Mouse (Mus musculus) 416B (cell line): ENCODE measurements around the gene Dll4.

Source experiments
- DNase-seq: peaks from one replicate; pipeline ENCODE4 v3.0.0; 2011; ENCODE audit warnings: low read depth

Dll4 gene

GRCm38 (mm10) chr2:119311544-119311943 lies 14.0 kb upstream of the Dll4 start:
- no peak for DNase-seq

- no peak for DNase-seq
Measured at GRCm38 (mm10) chr2:119312380-119312958, 13.1 kb upstream of the Dll4 start.

DNA sequence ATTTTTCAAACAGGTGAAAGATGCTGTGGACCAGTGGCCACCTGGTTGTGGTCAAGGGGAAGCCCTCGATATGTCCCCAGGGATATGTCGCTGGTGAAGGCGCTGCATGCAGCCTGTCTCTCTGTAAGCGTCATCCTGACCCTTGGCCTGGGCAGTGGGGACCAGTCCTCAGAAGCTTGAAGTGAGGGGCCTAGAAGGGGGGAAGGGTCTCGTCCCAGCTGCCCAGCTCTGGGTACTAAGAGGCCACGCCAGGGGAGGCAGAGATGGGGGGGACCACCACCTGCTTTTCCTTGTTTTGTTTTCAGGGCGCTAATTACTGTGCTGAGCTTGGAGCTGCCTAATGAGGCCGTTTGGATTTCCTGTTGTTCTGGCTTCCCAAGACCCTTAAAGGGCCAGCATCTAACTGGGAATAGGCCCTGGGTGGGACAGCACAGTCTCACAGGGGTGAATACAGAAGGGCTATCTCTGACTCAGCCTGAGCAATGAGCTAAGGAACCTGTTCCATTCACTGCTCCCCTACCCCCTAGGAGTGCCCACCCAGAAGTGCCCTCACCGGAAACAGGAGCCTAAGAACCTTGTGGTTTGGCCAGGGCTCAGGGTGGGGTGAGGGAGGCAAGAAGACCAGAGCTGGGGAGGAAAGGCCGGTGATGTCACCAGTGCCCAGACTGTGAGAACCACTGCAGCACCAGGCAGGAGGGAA lies 11.7 kb upstream of the Dll4 start:
- peak; percentile 74 for DNase-seq

GRCm38 (mm10) chr2:119314742-119315310 lies 10.8 kb upstream of the Dll4 start:
- DNase-seq, result no peak

DNA sequence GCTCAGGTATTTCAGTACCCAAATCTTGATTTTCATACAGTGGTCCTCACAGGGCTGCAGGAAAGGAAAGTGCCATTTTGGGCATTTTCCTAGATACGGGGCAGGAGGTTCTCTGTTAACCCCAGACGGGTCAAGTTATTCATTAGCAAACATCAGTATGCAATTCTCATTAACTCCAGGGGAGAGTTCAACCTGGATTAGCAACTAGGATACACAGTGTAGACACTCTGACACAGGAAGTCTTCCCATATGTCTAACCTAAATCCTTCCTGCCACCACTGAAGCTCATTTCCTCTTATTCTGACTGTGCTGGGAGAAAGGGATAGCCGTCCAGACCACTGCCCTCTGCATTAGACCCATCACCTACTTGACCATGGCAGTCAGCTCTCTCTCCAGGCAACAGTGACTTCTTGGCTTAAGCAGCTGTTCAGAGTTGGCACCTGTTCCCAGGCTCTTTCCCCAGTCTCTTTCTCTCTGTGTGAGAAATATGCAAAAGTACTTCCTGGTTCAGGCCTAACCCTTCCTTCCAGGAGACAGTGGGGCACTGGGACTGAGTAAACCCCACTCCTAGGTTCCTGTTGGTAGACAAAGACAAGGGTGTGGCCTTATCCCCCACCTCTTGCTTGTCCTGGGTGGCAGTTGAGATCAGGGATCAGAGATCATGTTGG lies 7.4 kb upstream of the Dll4 start:
- DNase-seq, result no peak

- peak; percentile 77 for DNase-seq
Measured at GRCm38 (mm10) chr2:119320571-119320970, 5.0 kb upstream of the Dll4 start.

DNA sequence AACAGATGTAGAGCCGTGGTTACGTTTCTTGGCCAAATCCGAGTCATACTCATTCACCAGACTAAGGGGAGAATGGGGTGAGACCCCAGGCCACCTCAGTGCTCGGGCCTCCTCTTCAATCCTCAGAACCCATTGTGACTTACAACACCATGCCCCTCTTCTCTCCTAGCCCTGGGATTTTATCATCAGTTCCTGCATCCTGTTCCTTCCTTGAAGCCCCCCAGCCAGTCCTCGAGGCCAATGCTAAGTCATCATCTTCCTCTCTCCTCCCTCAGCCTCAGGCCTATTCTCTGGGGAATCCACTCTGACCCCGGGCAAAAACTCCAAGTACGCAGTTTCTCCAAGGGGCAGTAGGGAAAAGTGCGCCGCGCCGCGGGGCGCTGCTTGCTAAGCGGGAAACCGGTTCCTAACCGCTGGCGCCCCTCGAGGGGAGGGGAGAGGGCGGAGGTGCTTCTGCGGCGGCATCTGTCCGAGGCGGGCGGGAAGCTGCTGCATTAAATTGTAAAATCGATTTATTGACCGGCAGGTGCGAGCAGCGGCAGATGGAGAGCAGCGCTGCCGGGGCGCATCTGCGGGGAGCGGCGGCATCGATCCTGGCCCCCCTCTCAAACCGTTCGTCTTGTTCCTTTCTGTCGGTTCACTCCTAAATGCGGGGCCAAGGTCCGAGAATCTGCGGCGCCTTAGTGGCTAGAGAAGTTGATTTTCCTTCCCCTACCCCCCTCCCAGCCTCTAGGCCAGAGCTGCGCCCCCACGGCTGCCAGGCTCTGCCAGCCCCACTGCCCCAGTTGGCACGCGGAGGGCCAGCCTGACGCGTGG lies 3.6 kb upstream of the Dll4 start:
- DNase-seq, result no peak

- DNase-seq, result no peak
Measured at GRCm38 (mm10) chr2:119322587-119323300, 2.8 kb upstream of the Dll4 start.

DNA sequence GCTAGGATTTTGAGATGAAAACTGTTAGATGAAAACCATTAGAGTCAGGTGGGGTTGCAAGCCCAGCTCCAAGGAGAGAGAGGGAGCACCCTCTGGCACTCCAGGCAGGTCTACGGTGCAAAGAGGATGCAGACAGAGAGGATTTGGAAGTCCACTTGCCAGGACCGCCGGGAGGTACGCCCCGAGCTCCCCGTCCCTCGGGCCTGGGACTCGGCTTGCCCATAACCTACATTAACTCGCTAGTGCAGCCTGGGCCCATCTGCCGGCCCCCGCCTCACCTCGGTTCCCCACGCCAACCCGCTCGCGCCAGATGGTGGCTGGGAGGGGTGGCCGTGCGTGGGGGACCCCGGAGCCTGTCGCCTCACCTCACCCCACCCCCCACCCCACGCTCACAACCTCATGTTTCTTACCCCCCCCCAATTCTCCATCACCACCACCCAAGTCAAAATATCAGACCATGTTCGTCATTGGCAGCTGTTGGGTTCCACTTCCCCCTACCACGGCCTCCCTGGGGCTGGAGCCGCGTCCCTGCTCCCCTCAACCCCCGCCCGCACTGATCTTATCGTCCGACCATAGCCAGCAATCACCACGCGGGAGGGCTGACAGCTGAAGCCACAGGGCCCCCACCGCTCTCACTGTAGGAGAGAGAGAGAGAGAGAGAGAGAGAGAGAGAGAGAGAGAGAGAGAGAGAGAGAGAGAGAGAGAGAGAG lies 1.6 kb upstream of the Dll4 start:
- no peak for DNase-seq

- DNase-seq, result no peak
Measured at GRCm38 (mm10) chr2:119324576-119325318, 837 bp upstream of the Dll4 start.

DNA sequence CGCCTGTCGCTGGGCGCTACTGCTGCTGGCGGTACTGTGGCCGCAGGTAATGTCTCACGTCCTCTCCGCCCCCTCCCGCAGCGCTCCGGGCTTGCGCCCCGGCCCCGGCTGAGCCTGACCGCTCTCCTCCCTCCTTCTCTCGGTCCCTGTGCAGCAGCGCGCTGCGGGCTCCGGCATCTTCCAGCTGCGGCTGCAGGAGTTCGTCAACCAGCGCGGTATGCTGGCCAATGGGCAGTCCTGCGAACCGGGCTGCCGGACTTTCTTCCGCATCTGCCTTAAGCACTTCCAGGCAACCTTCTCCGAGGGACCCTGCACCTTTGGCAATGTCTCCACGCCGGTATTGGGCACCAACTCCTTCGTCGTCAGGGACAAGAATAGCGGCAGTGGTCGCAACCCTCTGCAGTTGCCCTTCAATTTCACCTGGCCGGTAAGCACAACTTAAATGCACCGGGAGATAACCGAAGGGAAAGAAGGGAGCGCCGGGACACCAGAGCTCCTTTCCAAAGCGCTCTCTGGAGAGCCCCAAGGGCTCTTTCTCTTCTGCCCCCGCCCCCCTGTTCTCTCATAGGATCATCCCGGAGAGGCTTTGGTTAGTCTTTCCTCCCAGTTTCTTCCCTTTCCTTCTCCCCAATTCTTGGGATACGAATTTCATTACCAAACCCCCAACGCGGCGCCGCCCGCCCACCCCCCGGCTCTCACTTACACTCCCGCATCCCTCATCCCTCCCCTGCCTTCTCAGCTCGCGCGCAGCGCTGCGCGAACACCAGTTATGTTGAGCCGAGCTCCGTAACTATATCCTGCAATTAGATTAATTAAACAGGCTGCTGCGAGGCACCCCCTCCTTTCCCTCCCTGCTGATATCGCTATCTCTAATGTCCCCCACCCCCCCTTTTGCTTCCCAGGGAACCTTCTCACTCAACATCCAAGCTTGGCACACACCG lies 847 bp downstream of the Dll4 start:
- no peak for DNase-seq

- DNase-seq, result peak; percentile 61
Measured at GRCm38 (mm10) chr2:119327102-119327480, 1.5 kb downstream of the Dll4 start.

DNA sequence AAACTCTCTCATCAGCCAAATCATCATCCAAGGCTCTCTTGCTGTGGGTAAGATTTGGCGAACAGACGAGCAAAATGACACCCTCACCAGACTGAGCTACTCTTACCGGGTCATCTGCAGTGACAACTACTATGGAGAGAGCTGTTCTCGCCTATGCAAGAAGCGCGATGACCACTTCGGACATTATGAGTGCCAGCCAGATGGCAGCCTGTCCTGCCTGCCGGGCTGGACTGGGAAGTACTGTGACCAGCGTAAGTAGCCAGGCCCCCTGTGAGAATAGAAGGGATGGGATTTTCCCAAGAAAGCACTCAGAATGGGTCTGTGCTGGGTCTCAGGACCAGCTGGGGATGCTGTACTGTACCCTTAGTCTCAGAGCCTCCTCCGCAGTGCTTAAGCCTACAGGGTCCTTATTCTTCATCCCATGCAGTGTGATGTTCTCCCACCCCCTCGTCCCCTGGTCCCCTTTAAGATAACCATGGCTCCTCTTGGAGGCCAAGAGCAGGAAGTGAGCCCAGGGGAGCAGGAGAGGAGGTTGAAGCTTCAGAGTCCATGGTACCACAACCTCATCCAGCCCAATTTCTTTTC lies 2.5 kb downstream of the Dll4 start:
- DNase-seq, result no peak

GRCm38 (mm10) chr2:119328546-119328945 lies 3.0 kb downstream of the Dll4 start:
- no peak for DNase-seq

- DNase-seq, result no peak
Measured at GRCm38 (mm10) chr2:119329123-119329817, 3.7 kb downstream of the Dll4 start.

DNA sequence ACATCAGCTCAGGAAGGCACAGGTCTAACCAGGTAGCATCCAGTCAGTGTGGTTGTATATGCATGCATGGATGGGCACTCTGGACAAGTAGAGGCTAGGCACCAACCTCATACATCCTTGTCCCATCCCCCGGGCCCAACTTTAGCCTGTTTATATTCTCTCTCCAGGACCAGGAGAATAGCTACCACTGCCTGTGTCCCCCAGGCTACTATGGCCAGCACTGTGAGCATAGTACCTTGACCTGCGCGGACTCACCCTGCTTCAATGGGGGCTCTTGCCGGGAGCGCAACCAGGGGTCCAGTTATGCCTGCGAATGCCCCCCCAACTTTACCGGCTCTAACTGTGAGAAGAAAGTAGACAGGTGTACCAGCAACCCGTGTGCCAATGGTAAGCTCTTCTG lies 5.2 kb downstream of the Dll4 start:
- DNase-seq, result no peak

- DNase-seq, result no peak
Measured at GRCm38 (mm10) chr2:119332177-119332661, 6.6 kb downstream of the Dll4 start.

DNA sequence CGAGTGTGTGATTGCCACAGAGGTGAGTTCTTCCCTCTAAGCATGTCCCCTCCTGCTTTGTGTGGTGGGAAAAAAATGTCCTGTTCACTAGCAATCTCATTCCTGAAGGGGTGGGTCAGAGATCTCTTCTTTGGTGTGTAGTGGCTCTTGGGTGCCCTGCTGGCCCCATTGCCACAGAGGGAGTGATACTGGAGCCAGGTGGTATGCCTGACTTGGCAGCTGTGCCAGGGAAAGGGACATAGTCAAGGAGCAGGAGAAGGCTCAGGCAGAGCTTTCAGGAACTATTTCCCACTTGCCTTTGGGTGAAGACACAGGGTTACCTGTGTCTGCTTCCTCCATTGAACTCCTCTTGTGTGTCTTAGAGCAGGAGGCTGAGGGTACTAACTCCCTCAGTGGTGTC lies 8.6 kb downstream of the Dll4 start:
- no peak for DNase-seq
